Mouse (Mus musculus) left cerebral cortex, adult 8-10 months (tissue): ENCODE results near the gene 1110008P14Rik. TPM values are rescaled to one million over a fixed set of nuclear protein-coding genes. Genes with fewer than 3 reads are reported as not detected.

Source experiments
- DNase-seq, 2 experiments: peaks; one replicate each; pipeline ENCODE4 v3.0.0; 2022; ENCODE audit warnings: low spot score in 2 of 2
- total RNA-seq, 4 experiments: library from RNA; stranded (reverse); gene quantifications; 2 replicates each; pipeline ENCODE4 v1.2.4; 2022

1110008P14Rik gene
- total RNA-seq, 4 experiments from 2014 or later, result 226 to 280 (median 259) TPM

- no peak for DNase-seq
Observed at GRCm38 (mm10) chr2:32411407-32411806, 29.7 kb upstream of the 1110008P14Rik start.

- DNase-seq, result no peak
Observed at GRCm38 (mm10) chr2:32408429-32409424, 27.0 kb upstream of the 1110008P14Rik start.

GRCm38 (mm10) chr2:32407144-32407824, 25.5 kb upstream of the 1110008P14Rik start:
- DNase-seq, result no peak

GRCm38 (mm10) chr2:32404663-32405062, 22.9 kb upstream of the 1110008P14Rik start:
- DNase-seq, result peak; percentile 85 to 90

GRCm38 (mm10) chr2:32396695-32397094, 15.0 kb upstream of the 1110008P14Rik start:
- DNase-seq, result no peak

GRCm38 (mm10) chr2:32395946-32396621, 14.3 kb upstream of the 1110008P14Rik start:
- DNase-seq, result peak; percentile 90 to 94

- peak; percentile 87 to 88 for DNase-seq
Observed at GRCm38 (mm10) chr2:32395484-32395945, 13.8 kb upstream of the 1110008P14Rik start, which contains the start of gene Ptges2. Ptges2 (plus strand) TSS chr2:32395896.

- no peak for DNase-seq
Observed at GRCm38 (mm10) chr2:32394973-32395372, 13.2 kb upstream of the 1110008P14Rik start.

- DNase-seq, result no peak
Observed at GRCm38 (mm10) chr2:32392063-32392462, 10.3 kb upstream of the 1110008P14Rik start.

- no peak for DNase-seq
Observed at GRCm38 (mm10) chr2:32390871-32391270, 9.1 kb upstream of the 1110008P14Rik start.

- DNase-seq, result no peak
Observed at GRCm38 (mm10) chr2:32389157-32389556, 7.4 kb upstream of the 1110008P14Rik start.

GRCm38 (mm10) chr2:32387706-32388490, 6.2 kb upstream of the 1110008P14Rik start, which contains the start of gene Lcn2:
Lcn2 (minus strand) TSS chr2:32388252.
- no peak for DNase-seq

- no peak for DNase-seq
Observed at GRCm38 (mm10) chr2:32382689-32383088, 951 bp upstream of the 1110008P14Rik start.

- peak in 1 of 2 experiments; percentile 64 for DNase-seq
Observed at GRCm38 (mm10) chr2:32381141-32381774, 480 bp downstream of the 1110008P14Rik start.

- DNase-seq, result no peak
Observed at GRCm38 (mm10) chr2:32380001-32380500, 1.7 kb downstream of the 1110008P14Rik start.

GRCm38 (mm10) chr2:32376963-32377362, 4.8 kb downstream of the 1110008P14Rik start:
- DNase-seq, result peak in 1 of 2 experiments; percentile 64

- peak in 1 of 2 experiments; percentile 69 for DNase-seq
Observed at GRCm38 (mm10) chr2:32375317-32375940, 6.3 kb downstream of the 1110008P14Rik start.

GRCm38 (mm10) chr2:32374191-32374590, 7.5 kb downstream of the 1110008P14Rik start:
- no peak for DNase-seq

GRCm38 (mm10) chr2:32367315-32367714, 14.4 kb downstream of the 1110008P14Rik start:
- no peak for DNase-seq
